In genomic region chr19:30185536-30185935, GRCm38 (mm10) we compare ENCODE assay signal across 20 mouse cellular contexts. TPM values are rescaled to one million over a fixed set of nuclear protein-coding genes. Genes with fewer than 3 reads are reported as not detected.
"Had no signal": no experiment of that assay in that cellular context is flagged by ENCODE, and none has a peak within 500 bp of the region (broad histone marks: within the 10 kb centered on the region; RNA-seq: fewer than 3 reads in every experiment).

No protein-coding gene starts in this region.

- H3K27me3 ChIP-seq: midbrain, embryonic 12.5 days; neural tube, embryonic 13.5 days; neural tube, embryonic 15.5 days had no signal

- H3K4me1 ChIP-seq: midbrain, embryonic 10.5 days; midbrain, embryonic 12.5 days; neural tube, embryonic 13.5 days; neural tube, embryonic 15.5 days had no signal

- H3K4me3 ChIP-seq: midbrain, embryonic 10.5 days; midbrain, embryonic 12.5 days; myocyte; neural tube, embryonic 13.5 days; neural tube, embryonic 15.5 days had no signal

- DNase-seq: lung, adult 18-20 months; lung, embryonic 14.5 days; lung, postnatal 10 days; lung, postnatal 4 days; midbrain, embryonic 14.5 days; right cerebral cortex, postnatal 14 days; right cerebral cortex, postnatal 4 days; spleen, adult 18-20 months; thymus, adult 18-20 months; thymus, postnatal 14 days; thymus, postnatal 36 days had no signal

- H3K27ac ChIP-seq: midbrain, embryonic 10.5 days; midbrain, embryonic 12.5 days; neural tube, embryonic 13.5 days; neural tube, embryonic 15.5 days had no signal

- H3K9me3 ChIP-seq: neural tube, embryonic 13.5 days had no signal

- H3K36me3 ChIP-seq: midbrain, embryonic 10.5 days; midbrain, embryonic 12.5 days; neural tube, embryonic 13.5 days; neural tube, embryonic 15.5 days had no signal

RNA-seq across cellular contexts. Expression of gene Mbl2, which starts 47.2 kb away (rescaled TPM):
- polyA plus RNA-seq: lung, embryonic 14.5 days; lung, embryonic 16.5 days; midbrain, embryonic 10.5 days; midbrain, embryonic 12.5 days; midbrain, embryonic 14.5 days; myocyte; neural tube, embryonic 11.5 days; neural tube, embryonic 13.5 days; neural tube, embryonic 15.5 days; stomach, embryonic 14.5 days; stomach, embryonic 16.5 days had no signal
